Mouse (Mus musculus) embryonic fibroblast, embryonic 13.5 days (primary cell): ENCODE measurements around the gene Pzp. TPM values are rescaled to one million over a fixed set of nuclear protein-coding genes. Genes with fewer than 3 reads are reported as not detected.

Experiments
- H3K27ac ChIP-seq: 2 replicates; pipeline ENCODE4 v1.5.1; 2012; ENCODE audit warnings: low read length, control low read depth, inconsistent platforms; ENCODE audit not compliant: insufficient read depth
- H3K4me1 ChIP-seq: 2 replicates; pipeline ENCODE4 v1.6.1; 2011; ENCODE audit warnings: low read length; ENCODE audit not compliant: control insufficient read depth, insufficient read depth
- H3K4me3 ChIP-seq: 2 replicates; pipeline ENCODE4 v1.5.1; 2011; ENCODE audit warnings: mild to moderate bottlenecking, control low read depth, low read length; ENCODE audit not compliant: insufficient read depth
- CTCF ChIP-seq: IDR thresholded peaks from 2 replicates; pipeline ENCODE4 v1.5.1; 2011; ENCODE audit warnings: mild to moderate bottlenecking, control low read depth, low read length, moderate library complexity, borderline replicate concordance; ENCODE audit not compliant: insufficient read depth
- POLR2A ChIP-seq: IDR thresholded peaks from 2 replicates; pipeline ENCODE4 v1.6.1; 2011; ENCODE audit warnings: low read depth, mild to moderate bottlenecking, control low read depth, low read length, moderate library complexity
- polyA plus RNA-seq: library from polyadenylated mRNA; stranded (reverse); fragments of >200 nt; gene quantifications from 2 replicates; pipeline ENCODE4 v1.2.4, GENCODE M21; 2011; ENCODE audit warnings: low read depth; ENCODE audit not compliant: missing spikeins, insufficient read length

Gene Pzp
- polyA plus RNA-seq, 1 experiment: not detected

DNA sequence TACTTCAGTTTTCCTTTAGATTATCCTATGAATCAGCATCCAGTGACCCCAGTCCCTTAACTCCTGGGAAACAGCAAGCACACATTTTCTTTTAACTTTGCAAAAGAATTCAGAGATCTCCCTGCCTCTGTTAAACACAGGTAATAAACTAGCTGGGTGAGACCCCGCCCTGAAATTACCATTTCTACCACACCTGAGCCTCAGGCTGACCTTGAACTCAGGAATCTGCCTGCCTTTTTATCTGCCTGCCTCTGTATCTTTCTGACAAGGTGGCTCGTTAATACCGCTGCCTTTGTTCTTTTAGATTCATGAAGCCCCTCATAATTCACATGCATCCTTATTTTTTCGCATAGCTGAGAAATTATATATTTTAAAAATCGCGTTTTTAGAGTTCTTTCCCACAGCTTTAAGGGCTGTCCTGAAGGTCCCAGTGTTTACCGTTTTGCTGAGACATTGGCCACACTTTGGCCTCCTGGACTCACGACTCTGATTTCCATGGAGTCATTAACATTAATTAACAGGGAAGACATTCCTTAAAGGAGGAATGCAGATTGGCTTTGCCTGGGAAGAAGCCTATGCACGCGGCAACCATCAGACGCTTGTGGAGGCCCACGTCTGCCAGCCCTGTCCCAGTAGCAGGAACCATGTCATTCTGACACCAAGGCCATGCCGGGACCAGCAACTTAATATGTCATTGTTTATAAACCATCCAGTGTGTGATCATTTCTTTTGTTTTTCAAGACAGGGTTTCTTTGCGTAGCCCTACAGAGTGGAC is 65.6 kb downstream of the Pzp start:
- H3K4me1 ChIP-seq: no peaks in the 10 kb centered on the region
- no peak overlapping the region for H3K4me3 ChIP-seq
- TF ChIP-seq CTCF: no peak
- no peak for TF ChIP-seq POLR2A
- H3K27ac ChIP-seq: no peak overlapping the region

DNA sequence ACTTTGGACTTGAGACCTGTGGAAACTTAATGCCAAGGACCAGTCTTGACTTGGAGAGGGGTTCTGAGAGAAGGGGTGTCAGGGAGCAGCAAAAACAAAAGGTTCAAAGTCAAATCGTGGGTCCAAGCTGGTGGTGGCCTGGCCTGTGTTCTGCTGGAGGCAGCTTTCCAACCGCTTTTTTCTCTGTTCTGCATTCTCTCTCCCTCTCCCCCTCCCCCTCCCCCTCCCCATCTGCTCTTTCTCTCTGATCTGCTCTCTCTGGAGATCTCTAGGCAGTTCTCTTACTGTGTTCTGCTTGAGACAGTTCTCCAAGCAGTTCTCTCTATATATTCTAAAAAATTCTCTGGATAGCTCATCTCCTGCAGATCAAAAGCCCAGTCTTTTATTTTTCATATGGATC is 66.2 kb downstream of the Pzp start:
- H3K27ac ChIP-seq: no peak overlapping the region
- TF ChIP-seq CTCF (no peak), POLR2A (no peak)
- no peak overlapping the region for H3K4me3 ChIP-seq
- H3K4me1 ChIP-seq: no peaks in the 10 kb centered on the region

DNA sequence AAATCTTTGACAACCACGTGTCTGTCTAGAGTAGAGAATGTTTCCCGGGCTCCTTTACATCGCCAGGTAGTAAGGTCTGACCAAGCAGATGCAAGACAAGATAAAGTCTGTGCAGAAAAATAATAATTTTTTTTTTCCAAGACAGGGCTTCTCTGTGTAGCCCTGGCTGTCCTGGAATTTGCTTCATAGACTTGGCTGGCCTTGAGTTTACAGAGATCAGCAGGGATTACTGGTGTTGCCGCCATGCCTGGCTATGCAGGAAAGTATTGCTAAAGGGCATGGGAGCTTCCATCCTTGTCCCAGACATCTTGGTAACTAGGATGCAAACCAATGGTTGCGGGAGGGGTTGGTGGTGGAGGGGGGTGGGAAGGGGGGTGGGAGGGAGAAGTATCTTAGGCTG is 69.3 kb downstream of the Pzp start:
- no peaks in the 10 kb centered on the region for H3K4me1 ChIP-seq
- no peak overlapping the region for H3K27ac ChIP-seq
- H3K4me3 ChIP-seq: no peak overlapping the region
- TF ChIP-seq POLR2A (no peak), CTCF (no peak)

DNA sequence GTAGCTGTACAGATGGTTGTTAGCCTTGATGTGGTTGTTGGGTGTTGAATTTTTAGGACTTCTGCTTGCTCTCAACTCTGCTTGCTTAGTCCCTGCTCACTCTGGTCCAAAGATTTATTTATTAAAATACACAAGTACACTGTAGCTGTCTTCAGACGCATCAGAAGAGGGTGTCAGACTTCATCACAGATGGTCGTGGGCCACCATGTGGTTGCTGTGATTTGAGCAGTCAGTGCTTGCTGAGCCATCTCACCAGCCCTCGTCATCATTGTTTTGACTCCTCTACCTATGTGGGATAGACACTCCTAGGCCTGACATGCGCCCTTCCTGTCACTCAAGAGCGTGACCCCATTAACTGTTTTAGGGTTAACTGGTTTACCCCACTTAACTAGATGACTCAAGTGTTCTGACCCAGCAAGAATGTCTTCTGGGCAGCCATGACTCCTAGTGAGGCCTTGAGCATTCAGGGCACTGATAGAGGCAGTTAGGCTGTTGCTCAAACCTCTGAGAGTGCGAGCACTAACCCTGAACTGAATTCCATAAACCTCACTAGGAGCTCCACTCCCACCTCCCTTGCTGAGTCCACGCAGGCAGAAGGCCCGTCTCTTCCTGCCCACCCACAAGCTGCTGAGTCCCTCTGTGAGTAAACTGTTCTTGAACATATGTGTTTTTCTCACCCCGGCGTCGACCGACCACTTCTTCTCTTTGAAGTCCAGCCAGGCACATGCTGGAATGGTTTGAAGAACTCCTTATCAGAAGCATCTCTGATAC is 70.5 kb downstream of the Pzp start:
- no peak for TF ChIP-seq CTCF
- no peak for TF ChIP-seq POLR2A
- Histone ChIP-seq H3K4me3 (no peak overlapping the region), H3K4me1 (no peaks in the 10 kb centered on the region), H3K27ac (no peak overlapping the region)

DNA sequence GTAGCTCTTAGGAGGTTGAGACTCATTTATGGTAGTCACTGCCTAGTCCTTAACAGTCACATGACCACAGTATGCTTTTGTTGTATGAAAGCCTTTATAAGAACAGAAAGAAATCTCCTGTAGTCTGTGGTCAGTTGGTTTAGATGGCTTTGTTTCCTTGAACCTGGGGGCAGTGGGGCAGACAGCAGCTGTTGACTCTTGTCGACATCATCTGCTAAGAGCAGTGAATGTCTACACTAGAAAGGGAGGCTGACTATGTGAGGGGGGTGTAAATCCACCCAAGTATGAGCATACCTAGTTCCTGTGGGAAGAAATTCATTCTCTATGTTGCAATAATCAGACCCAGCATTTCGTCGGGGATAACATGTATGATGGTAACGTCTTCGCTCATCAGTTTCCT is 79.5 kb downstream of the Pzp start:
- no peak overlapping the region for H3K27ac ChIP-seq
- H3K4me1 ChIP-seq: no peaks in the 10 kb centered on the region
- TF ChIP-seq POLR2A (no peak), CTCF (no peak)
- H3K4me3 ChIP-seq: no peak overlapping the region

DNA sequence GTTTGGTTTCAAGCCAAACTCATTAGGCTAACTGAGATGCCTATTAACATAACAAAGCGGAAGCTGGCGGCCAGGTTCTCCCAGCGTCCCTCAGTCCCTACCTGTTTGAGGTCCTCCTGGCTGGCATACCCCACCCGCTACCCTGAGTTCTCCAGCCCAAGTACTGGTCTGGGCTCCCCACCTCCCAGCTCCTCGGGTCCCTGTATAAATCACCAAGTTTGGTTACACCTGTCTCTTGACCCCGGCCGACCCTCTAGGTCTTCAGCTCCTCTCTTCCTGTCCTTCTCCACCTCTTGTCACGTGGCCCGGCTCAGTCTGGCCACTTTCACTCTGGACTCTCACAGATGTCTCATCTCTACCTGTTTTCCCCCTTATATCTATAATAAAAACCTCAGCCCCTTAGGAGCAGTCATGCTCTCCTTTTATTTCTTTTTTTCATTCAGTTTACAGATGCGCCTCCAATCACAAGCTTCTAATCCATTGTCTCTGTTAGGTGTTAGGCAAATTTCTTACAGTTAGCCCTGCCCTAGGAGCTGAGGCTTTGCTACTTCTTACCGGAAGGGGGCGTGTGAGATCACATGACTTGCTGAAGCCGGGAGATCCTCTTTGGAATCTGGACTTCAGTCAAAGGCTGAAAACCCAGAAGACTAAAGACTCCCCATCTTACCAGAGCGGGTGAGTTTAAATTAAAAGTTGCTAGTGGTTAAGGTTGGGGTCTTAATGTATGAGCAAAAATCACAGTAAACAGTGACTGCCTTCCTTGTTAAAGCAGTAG is 80.6 kb downstream of the Pzp start:
- TF ChIP-seq POLR2A (no peak), CTCF (peak; percentile 53; the same call in 1 of the 2 replicates)
- Histone ChIP-seq H3K4me1 (no peaks in the 10 kb centered on the region), H3K4me3 (no peak overlapping the region), H3K27ac (no peak overlapping the region)

DNA sequence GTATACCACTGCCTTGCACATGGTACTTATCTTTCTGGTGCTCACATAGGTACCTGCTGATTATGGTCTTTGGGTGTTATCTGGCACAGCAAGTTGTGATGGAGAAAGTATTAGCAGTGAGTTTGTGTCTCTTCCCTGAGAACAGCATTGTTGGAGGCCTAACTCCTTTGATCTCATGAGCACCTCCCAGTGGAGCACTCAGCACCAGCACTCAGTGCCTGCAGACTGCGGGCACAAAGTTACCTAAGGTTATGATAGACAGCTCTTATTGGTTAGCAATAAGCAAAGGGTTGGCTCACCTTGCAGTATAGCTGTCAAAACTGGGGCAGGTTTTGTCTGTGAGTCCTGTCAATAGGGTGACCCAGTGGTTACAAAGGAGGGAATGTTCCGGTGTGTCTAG is 86.3 kb downstream of the Pzp start:
- H3K4me3 ChIP-seq: no peak overlapping the region
- H3K27ac ChIP-seq: no peak overlapping the region
- no peak for TF ChIP-seq POLR2A
- TF ChIP-seq CTCF: no peak
- H3K4me1 ChIP-seq: peaks cover 3% of the 10 kb centered on the region; the same call in 1 of the 2 replicates

DNA sequence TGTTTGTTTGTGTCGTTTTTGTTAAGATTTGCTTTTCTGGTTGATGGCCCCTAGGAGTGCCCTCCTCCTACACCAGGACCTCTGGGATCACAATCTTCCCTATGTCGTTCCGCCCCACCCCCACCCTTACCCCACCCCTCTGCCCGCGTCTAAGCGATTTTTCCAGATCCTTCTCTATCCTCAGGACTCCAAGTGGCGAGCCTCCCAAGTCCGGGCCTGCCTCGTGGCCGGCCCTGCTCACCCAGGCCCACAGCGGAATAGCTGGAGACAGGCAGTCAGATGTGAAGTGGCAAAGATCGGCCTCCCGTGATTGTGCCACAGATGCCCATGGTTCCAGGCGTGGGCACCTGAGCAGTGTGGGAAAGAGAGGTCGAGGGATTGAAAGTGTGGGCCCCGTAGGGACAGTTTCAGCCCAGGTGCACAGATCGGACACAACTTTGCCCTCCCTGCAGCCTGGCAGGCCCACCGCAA is 87.6 kb downstream of the Pzp start:
- Histone ChIP-seq H3K27ac (no peak overlapping the region), H3K4me3 (peak overlapping the region; percentile 26), H3K4me1 (peaks cover 3% of the 10 kb centered on the region; the same call in 1 of the 2 replicates)
- TF ChIP-seq POLR2A (no peak; the same call in 1 of the 2 replicates), CTCF (no peak)

DNA sequence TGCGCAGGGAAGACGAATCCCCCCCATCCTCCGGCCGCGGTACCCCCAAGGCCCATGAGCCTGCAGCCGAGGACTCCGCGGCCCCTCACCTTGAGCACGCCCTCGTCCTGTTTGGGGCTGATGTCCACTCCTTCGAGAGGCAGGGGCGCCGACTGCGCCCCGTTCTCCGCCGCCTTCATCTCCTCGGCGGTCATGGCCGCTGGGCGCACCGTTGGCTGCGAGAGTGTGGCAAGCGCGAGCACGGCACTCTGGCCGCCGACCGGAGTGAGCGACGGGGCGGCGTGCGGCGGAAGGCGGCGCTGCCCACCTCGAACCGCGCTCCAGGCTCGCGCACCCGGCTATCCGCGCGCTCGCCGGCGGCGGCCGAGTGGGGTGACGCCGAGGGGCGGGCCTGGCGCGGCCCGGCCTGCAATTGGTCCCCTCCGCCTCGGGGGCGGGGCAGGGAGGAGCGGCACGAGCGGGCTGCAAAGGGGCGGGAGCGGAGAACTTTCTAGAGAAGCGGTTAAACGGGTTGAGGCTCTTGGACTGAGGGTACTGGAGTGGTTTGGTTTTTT is 88.1 kb downstream of the Pzp start, which contains the start of gene Fkbp4:
Gene Fkbp4 (minus strand): TSS at position 361 of the 554 bp plus-strand sequence.
- H3K27ac ChIP-seq: peak within 1 kb of the TSS; percentile 35; the same call in 1 of the 2 replicates
- TF ChIP-seq CTCF: no peak
- TF ChIP-seq POLR2A: peak; percentile 82
- H3K4me1 ChIP-seq: peaks cover 3% of the 10 kb centered on the region; the same call in 1 of the 2 replicates
- H3K4me3 ChIP-seq: peak within 1 kb of the TSS; percentile 94
